Mouse (Mus musculus) stomach, embryonic 15.5 days (tissue): Measurements from ENCODE around the gene Spz1. TPM values are rescaled to one million over a fixed set of nuclear protein-coding genes. Genes with fewer than 3 reads are reported as not detected.

ENCODE experiments used
- polyA plus RNA-seq: library from polyadenylated mRNA; unstranded; fragments of >200 nt; fragmentation: Nextera tagmentation; extraction: Ambion mirVana; gene quantifications from 2 replicates; pipeline ENCODE4 v1.2.1, GENCODE M21; 2015

The Spz1 gene
- polyA plus RNA-seq, 1 experiment from 2014 or later = not detected

Other genes with a start within 250 kb of the Spz1 start
- 15.1 and 17.0 TPM in 2 replicates for gene Dhfr, start 221.4 kb downstream of the Spz1 start, polyA plus RNA-seq
- gene Msh3, start 221.2 kb downstream of the Spz1 start, polyA plus RNA-seq = 20.4 and 23.6 TPM in 2 replicates
- gene Ankrd34b, start 150.3 kb downstream of the Spz1 start, polyA plus RNA-seq = 0.08 and 0.13 TPM in 2 replicates
- 0.22 and 0.26 TPM in 2 replicates for gene Fam151b, start 92.2 kb downstream of the Spz1 start, polyA plus RNA-seq
- gene Zfyve16, start 45.3 kb downstream of the Spz1 start, polyA plus RNA-seq = 8.2 and 8.6 TPM in 2 replicates
- gene Serinc5, start 34.9 kb upstream of the Spz1 start, polyA plus RNA-seq = 20.4 and 21.9 TPM in 2 replicates
- 7.5 and 9.8 TPM in 2 replicates for gene Thbs4, start 218.6 kb upstream of the Spz1 start, polyA plus RNA-seq